Mouse (Mus musculus): Measurements from ENCODE around the gene Ddah1. TPM values are rescaled to one million over a fixed set of nuclear protein-coding genes. Genes with fewer than 3 reads are reported as not detected.

The Ddah1 gene
- polyA plus RNA-seq, 1 experiment = 0.55 TPM

- no peaks in the 10 kb centered on the region for H3K27me3 ChIP-seq (ENCODE audit: control insufficient read depth, insufficient read depth, low read length)
- 95% methylated on average over 2 of the region's 2 CpGs for WGBS
- no peaks in the 10 kb centered on the region for H3K36me3 ChIP-seq (ENCODE audit: control insufficient read depth, insufficient read depth, low read length)
- H3K27ac ChIP-seq (ENCODE audit: insufficient read depth, low read length) = no peak overlapping the region
- DNase-seq (ENCODE audit: low read depth in 1 of 2, low spot score in 2 of 2) = no peak
- no peaks in the 10 kb centered on the region for H3K4me1 ChIP-seq (ENCODE audit: control insufficient read depth, insufficient read depth, insufficient read length)
- no peak overlapping the region for H3K4me3 ChIP-seq (ENCODE audit: extremely low read depth, insufficient read depth, insufficient read length)
- TF ChIP-seq CTCF (IDR thresholded peaks at IDR 0.05; ENCODE audit: extremely low read depth, insufficient read depth, insufficient read length, insufficient replicate concordance) = no peak
- no peak for TF ChIP-seq POLR2A (IDR thresholded peaks at IDR 0.05; ENCODE audit: low read depth, low read length)
Observed at GRCm38 (mm10) chr3:145820938-145821337, 62.5 kb downstream of the Ddah1 start.

- TF ChIP-seq POLR2A (IDR thresholded peaks at IDR 0.05; ENCODE audit: low read depth, low read length) (no peak), CTCF (IDR thresholded peaks at IDR 0.05; ENCODE audit: extremely low read depth, insufficient read depth, insufficient read length, insufficient replicate concordance) (no peak)
- no peaks in the 10 kb centered on the region for H3K27me3 ChIP-seq (ENCODE audit: control insufficient read depth, insufficient read depth, low read length)
- H3K36me3 ChIP-seq (ENCODE audit: control insufficient read depth, insufficient read depth, low read length) = no peaks in the 10 kb centered on the region
- no peak for DNase-seq (ENCODE audit: low read depth in 1 of 2, low spot score in 2 of 2)
- 89% methylated on average over 4 of the region's 4 CpGs for WGBS
- H3K4me3 ChIP-seq (ENCODE audit: extremely low read depth, insufficient read depth, insufficient read length) = no peak overlapping the region
- H3K4me1 ChIP-seq (ENCODE audit: control insufficient read depth, insufficient read depth, insufficient read length) = no peaks in the 10 kb centered on the region
- no peak overlapping the region for H3K27ac ChIP-seq (ENCODE audit: insufficient read depth, low read length)
Observed at GRCm38 (mm10) chr3:145822201-145822600, 63.7 kb downstream of the Ddah1 start.

DNA sequence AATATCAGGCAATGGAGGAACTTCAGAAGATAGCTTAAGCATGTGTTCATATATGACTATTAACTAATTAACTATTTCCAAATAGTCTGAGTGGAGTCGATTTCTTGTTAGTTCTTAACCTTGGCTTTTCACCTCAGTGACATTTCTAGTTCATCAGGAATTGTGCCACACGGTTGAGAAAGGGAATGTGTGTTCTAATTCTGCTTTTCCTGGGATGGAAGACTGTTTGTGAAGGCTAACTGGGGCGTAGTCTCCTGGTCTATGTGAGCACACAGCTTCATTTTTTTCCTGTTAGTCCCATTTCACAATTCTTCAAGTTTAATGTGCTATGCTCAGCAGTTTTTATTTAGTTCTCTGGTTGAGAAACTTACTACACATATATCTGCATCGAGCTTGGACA, 65.2 kb downstream of the Ddah1 start:
- Histone ChIP-seq H3K4me3 (ENCODE audit: extremely low read depth, insufficient read depth, insufficient read length) (no peak overlapping the region), H3K36me3 (ENCODE audit: control insufficient read depth, insufficient read depth, low read length) (no peaks in the 10 kb centered on the region), H3K27me3 (ENCODE audit: control insufficient read depth, insufficient read depth, low read length) (no peaks in the 10 kb centered on the region), H3K4me1 (ENCODE audit: control insufficient read depth, insufficient read depth, insufficient read length) (no peaks in the 10 kb centered on the region), H3K27ac (ENCODE audit: insufficient read depth, low read length) (no peak overlapping the region)
- no peak for DNase-seq (ENCODE audit: low read depth in 1 of 2, low spot score in 2 of 2)
- TF ChIP-seq CTCF (IDR thresholded peaks at IDR 0.05; ENCODE audit: extremely low read depth, insufficient read depth, insufficient read length, insufficient replicate concordance) (no peak), POLR2A (IDR thresholded peaks at IDR 0.05; ENCODE audit: low read depth, low read length) (no peak)
- WGBS = 80% methylated on average over 4 of the region's 4 CpGs

DNA sequence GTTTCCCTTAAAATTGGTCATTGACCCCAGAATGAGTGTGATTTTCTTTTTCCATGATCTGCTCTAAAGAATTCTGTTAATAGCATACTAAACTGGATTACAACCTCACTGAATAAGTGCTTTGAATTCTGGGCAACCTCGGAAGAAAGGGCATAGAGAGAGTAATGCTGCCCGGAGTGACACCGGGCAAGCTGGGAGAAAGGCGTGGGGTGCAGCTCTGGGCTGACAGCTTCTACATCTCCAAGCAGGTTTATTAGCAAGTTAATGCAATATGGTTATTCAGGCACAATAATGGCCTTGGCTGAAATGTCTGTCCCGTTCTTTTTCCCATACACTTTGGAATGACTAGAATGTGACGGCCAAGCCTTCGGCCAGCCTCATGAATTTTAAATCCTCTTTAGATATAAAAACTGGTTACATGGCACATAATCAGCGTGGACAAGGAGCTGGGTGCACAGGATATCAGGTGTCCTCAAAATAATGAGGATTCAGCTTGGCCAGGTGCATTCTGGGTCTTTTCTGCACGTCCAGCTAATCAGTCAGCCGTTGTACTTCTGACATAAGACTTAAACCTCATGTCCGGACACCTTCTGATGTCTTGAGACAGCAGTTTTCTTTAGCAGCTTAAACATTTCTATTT, 67.1 kb downstream of the Ddah1 start:
- 91% methylated on average over 11 of the region's 11 CpGs for WGBS
- no peak for TF ChIP-seq POLR2A (IDR thresholded peaks at IDR 0.05; ENCODE audit: low read depth, low read length)
- no peak for TF ChIP-seq CTCF (IDR thresholded peaks at IDR 0.05; ENCODE audit: extremely low read depth, insufficient read depth, insufficient read length, insufficient replicate concordance)
- no peaks in the 10 kb centered on the region for H3K27me3 ChIP-seq (ENCODE audit: control insufficient read depth, insufficient read depth, low read length)
- no peak overlapping the region for H3K4me3 ChIP-seq (ENCODE audit: extremely low read depth, insufficient read depth, insufficient read length)
- H3K36me3 ChIP-seq (ENCODE audit: control insufficient read depth, insufficient read depth, low read length) = no peaks in the 10 kb centered on the region
- no peak for DNase-seq (ENCODE audit: low read depth in 1 of 2, low spot score in 2 of 2)
- H3K27ac ChIP-seq (ENCODE audit: insufficient read depth, low read length) = no peak overlapping the region
- H3K4me1 ChIP-seq (ENCODE audit: control insufficient read depth, insufficient read depth, insufficient read length) = no peaks in the 10 kb centered on the region

DNA sequence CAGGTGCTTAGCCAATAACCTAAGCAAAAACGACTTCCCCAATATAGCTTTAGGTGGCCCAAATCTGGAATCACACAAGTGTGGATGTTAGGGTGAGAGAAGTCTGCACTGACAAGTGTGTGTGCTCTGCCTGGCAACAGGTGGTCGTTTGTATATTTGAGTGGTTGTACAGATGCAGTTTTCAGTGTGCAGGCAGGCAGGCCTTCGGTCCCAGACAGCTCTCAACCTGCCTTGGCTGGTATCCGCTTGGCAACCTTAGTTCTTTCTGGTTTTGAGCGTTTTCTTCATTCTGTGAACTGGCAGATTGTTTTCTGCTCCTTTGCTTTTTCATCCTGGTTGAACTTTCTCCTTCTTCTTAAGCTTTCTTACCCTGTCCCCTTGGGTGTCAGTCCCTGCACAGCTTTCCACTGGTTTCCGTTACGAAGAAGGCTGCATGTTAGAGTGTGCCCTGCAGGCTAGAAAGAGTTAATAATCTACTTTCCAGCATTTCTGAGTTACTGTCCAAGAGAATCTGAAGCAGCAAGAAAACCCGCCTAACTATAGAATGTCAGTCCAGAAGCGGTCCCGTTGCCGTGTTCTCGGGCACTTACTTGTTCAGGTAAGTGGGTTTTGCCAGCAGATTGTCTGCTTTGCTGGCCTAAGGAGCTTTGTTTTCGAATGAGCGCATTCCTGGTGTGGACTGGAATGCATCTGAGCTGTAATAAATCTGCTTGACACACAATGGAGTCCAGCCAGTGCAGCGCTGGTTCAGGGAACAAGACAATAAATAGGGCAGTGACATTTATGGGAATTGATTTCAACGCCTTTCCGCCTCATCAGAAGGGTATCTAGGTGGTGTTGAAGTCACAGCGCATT, 68.9 kb downstream of the Ddah1 start:
- Histone ChIP-seq H3K36me3 (ENCODE audit: control insufficient read depth, insufficient read depth, low read length) (no peaks in the 10 kb centered on the region), H3K27ac (ENCODE audit: insufficient read depth, low read length) (no peak overlapping the region), H3K4me3 (ENCODE audit: extremely low read depth, insufficient read depth, insufficient read length) (no peak overlapping the region), H3K4me1 (ENCODE audit: control insufficient read depth, insufficient read depth, insufficient read length) (no peaks in the 10 kb centered on the region), H3K27me3 (ENCODE audit: control insufficient read depth, insufficient read depth, low read length) (no peaks in the 10 kb centered on the region)
- WGBS = 70% methylated on average over 18 of the region's 18 CpGs
- no peak for DNase-seq (ENCODE audit: low read depth in 1 of 2, low spot score in 2 of 2)
- TF ChIP-seq POLR2A (IDR thresholded peaks at IDR 0.05; ENCODE audit: low read depth, low read length) (no peak), CTCF (IDR thresholded peaks at IDR 0.05; ENCODE audit: extremely low read depth, insufficient read depth, insufficient read length, insufficient replicate concordance) (no peak)

DNA sequence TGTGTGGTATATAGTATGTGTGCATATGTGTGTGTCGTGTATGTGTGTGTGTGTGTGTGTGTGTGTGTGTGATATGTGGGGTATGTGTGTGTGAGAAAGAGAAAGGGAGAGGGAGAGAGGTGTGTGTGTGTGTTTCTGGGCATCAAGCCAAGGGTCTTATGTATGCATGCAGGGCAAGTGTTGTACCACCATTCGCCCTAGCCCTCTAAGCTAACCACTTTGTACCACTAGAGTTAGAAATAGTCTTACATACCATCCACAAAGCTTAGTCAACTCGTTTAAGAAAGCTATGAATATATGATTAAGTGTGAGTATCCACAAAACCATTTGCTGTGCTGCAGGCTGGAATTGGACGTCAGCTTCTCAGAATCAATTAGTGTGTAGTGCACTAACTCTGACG, 70.4 kb downstream of the Ddah1 start:
- no peak for DNase-seq (ENCODE audit: low read depth in 1 of 2, low spot score in 2 of 2)
- Histone ChIP-seq H3K36me3 (ENCODE audit: control insufficient read depth, insufficient read depth, low read length) (no peaks in the 10 kb centered on the region), H3K27ac (ENCODE audit: insufficient read depth, low read length) (no peak overlapping the region), H3K4me3 (ENCODE audit: extremely low read depth, insufficient read depth, insufficient read length) (no peak overlapping the region), H3K4me1 (ENCODE audit: control insufficient read depth, insufficient read depth, insufficient read length) (no peaks in the 10 kb centered on the region), H3K27me3 (ENCODE audit: control insufficient read depth, insufficient read depth, low read length) (no peaks in the 10 kb centered on the region)
- TF ChIP-seq CTCF (IDR thresholded peaks at IDR 0.05; ENCODE audit: extremely low read depth, insufficient read depth, insufficient read length, insufficient replicate concordance) = no peak
- no peak for TF ChIP-seq POLR2A (IDR thresholded peaks at IDR 0.05; ENCODE audit: low read depth, low read length)
- WGBS = 83% methylated on average over 5 of the region's 5 CpGs

Measured in spleen, adult 2 months (tissue).